Mouse (Mus musculus) CD4-positive naive resting alpha-beta T cell, adult 57 days (primary cell): ENCODE results near the gene Fgd3. TPM values are rescaled to one million over a fixed set of nuclear protein-coding genes. Genes with fewer than 3 reads are reported as not detected.

Source experiments
- total RNA-seq: library from RNA; stranded (reverse); gene quantifications from one replicate; pipeline ENCODE4 v1.2.4, GENCODE M21; 2023

The Fgd3 gene
- 91.8 TPM for total RNA-seq

GRCm38 (mm10) chr13:49320040-49320439, at the start of gene Fgd3:
Fgd3 (minus strand) TSS chr13:49320311.

GRCm38 (mm10) chr13:49341012-49341830, 21.1 kb upstream of the Fgd3 start, which contains the start of gene Bicd2:
Bicd2 (plus strand) TSS chr13:49341585.

GRCm38 (mm10) chr13:49248467-49248862, 71.6 kb downstream of the Fgd3 start, which contains the start of gene Susd3:
Susd3 (minus strand) TSS chr13:49248706.

GRCm38 (mm10) chr13:49215504-49216219, 104.4 kb downstream of the Fgd3 start, which contains the start of gene Card19:
Card19 (minus strand) TSS chr13:49216037.

Other genes with a start within 250 kb of the Fgd3 start
- gene Wnk2, start 172.3 kb downstream of the Fgd3 start, total RNA-seq, result not detected
- 25.6 TPM for gene Ninj1, start 132.8 kb downstream of the Fgd3 start, total RNA-seq
- 39.6 TPM for gene Card19, start 104.3 kb downstream of the Fgd3 start, total RNA-seq
- gene Susd3, start 71.6 kb downstream of the Fgd3 start, total RNA-seq, result 19.1 TPM
- gene Bicd2, start 21.3 kb upstream of the Fgd3 start, total RNA-seq, result 29.6 TPM
- gene Ippk, start 100.9 kb upstream of the Fgd3 start, total RNA-seq, result 14.4 TPM
- gene Tes3-ps, start 173.0 kb upstream of the Fgd3 start, total RNA-seq, result 0.86 TPM
- gene Ecm2, start 184.5 kb upstream of the Fgd3 start, total RNA-seq, result not detected
- gene Aspn, start 224.1 kb upstream of the Fgd3 start, total RNA-seq, result not detected